Mouse (Mus musculus) megakaryocyte, embryonic 14.5 days (primary cell): ENCODE data around the gene Cdk6. TPM values are rescaled to one million over a fixed set of nuclear protein-coding genes. Genes with fewer than 3 reads are reported as not detected.

Source experiments
- H3K27me3 ChIP-seq: replicated peaks from 2 replicates; pipeline ENCODE3; 2012; ENCODE audit warnings: inconsistent platforms
- H3K36me3 ChIP-seq: replicated peaks from 2 replicates; pipeline ENCODE3; 2012; ENCODE audit warnings: low read length, inconsistent platforms, mixed read lengths
- H3K4me1 ChIP-seq: 2 replicates; pipeline ENCODE4 v1.6.1; 2012; ENCODE audit warnings: inconsistent platforms
- H3K4me3 ChIP-seq: replicated peaks from 2 replicates; pipeline ENCODE3; 2012; ENCODE audit warnings: moderate library complexity, mild to moderate bottlenecking, inconsistent platforms
- H3K9me3 ChIP-seq: 2 replicates; pipeline ENCODE4 v1.6.1; 2012; ENCODE audit warnings: inconsistent platforms
- FLI1 ChIP-seq: IDR thresholded peaks from 2 replicates; pipeline ENCODE4 v1.6.1; 2012; ENCODE audit warnings: low read length, inconsistent platforms, mixed read lengths
- GATA1 ChIP-seq: IDR thresholded peaks from 3 replicates; pipeline ENCODE4 v1.6.1; 2012; ENCODE audit warnings: mixed read lengths, low read length, inconsistent platforms, borderline replicate concordance
- polyA plus RNA-seq: library from polyadenylated mRNA; stranded (reverse); fragments of >175 nt; gene quantifications from 2 replicates; pipeline ENCODE4 v1.2.3, GENCODE M21; 2012; ENCODE audit warnings: low replicate concordance; ENCODE audit not compliant: insufficient read depth

Gene Cdk6
- polyA plus RNA-seq, 1 experiment: 9.5 TPM

DNA sequence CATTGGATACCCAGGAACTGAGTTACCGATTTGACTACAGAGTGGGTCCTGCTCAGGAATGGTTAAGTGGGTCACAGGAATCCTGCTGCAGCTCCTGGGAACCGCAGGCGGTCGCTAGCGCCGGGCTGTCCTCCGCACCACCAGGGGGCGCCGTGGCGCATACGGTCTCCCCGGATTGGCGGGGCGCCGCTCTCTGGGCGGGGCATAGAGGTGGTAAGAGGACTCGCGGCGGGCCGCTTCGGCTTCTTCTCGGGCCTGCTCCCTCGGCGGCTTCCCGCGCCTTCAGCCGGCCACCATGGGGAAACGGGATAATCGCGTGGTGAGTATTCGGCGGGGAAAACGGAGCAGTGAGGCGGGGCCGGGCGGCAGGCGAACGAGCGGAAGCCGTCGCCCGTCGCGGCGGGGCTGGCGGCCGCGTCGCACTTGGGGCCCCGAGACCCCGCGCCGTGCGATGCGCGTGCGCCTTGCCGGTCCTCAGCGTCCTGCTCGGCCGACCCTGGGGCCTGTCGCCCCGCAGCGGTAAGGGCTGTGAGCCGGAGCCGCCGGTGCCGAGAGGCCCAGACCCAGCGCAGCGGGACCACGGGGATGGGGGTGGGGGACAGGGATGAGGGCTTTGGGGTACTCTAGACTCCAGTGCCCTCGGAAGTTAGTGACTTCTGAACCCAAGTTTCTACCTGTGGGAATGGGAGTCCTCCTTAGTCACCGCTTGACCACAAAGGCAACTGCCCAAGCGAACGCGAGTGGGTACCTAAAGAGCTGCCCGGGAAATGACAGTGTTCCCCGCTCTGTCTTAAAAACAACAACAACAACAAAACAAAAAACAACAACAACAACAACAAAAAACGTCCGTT, 202.6 kb downstream of the Cdk6 start, which contains the start of gene Fam133b:
Gene Fam133b, plus strand, starts transcription at position 205 of the 851 bp plus-strand sequence.
- Histone ChIP-seq H3K4me1 (peaks cover 72% of the 10 kb centered on the region), H3K4me3 (peak within 1 kb of the TSS; percentile 95), H3K36me3 (peaks cover 21% of the 10 kb centered on the region), H3K27me3 (no peaks in the 10 kb centered on the region), H3K9me3 (no peaks in the 10 kb centered on the region)
- no peak for TF ChIP-seq FLI1
- no peak for TF ChIP-seq GATA1

DNA sequence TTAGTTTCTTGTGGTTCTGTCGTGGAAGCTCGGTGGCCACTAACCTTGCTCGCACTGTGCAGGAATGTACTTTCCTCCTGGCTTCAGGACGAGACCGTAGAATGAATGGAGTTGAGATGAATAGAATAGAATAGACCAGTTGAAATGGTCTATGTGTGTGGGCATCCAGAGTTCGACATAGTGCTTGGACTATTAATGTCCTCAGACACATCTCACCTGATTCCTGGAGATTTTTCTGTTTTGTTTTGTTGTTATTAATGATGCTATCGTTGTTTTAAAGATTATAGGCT, 203.1 kb downstream of the Cdk6 start:
- Histone ChIP-seq H3K9me3 (no peaks in the 10 kb centered on the region), H3K4me3 (peak overlapping the region; percentile 95), H3K4me1 (peaks cover 73% of the 10 kb centered on the region), H3K36me3 (peaks cover 22% of the 10 kb centered on the region), H3K27me3 (no peaks in the 10 kb centered on the region)
- no peak for TF ChIP-seq FLI1
- TF ChIP-seq GATA1: no peak

DNA sequence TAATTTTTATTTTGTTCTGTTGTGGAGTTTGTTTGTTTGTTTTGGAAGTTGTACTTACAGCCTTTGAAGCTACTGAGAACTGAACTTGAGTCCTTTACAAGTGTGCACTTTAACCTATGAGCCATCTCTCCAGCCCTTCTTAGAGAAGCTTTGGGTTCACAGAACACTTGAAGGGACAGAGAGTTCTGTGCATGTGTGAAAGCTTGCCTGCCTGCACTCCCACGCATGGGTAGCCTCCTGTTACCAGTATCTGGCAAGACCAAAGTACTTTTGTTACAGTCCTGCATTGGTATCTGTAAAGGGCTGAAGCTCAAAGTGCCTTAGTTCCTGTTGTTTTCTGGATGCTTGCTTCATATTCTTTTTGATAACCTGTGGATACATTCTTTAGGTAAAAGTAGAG, 204.9 kb downstream of the Cdk6 start:
- H3K36me3 ChIP-seq: peaks cover 22% of the 10 kb centered on the region
- peak overlapping the region; percentile 64 for H3K4me3 ChIP-seq
- TF ChIP-seq GATA1 (no peak), FLI1 (no peak)
- H3K9me3 ChIP-seq: no peaks in the 10 kb centered on the region
- H3K4me1 ChIP-seq: peaks cover 67% of the 10 kb centered on the region
- H3K27me3 ChIP-seq: no peaks in the 10 kb centered on the region

DNA sequence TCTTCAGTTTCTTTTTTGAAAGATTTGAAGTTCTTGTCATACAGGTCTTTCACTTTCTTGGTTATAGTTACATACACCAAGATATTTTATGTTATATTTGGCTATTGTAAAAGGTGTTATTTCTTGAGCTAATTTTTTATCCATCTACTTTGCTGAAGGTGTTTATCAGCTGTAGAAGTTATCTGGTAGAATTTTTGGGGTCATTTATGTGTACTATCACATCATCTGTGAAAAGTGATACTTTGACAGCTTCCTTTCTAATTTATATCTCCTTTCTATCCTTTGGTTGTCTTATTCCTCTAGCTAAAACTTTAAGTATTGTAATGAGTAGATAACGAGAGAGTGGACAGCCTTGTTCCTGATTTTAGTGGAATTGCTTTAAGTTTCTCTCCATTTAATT, 210.2 kb downstream of the Cdk6 start:
- H3K4me1 ChIP-seq: peaks cover 28% of the 10 kb centered on the region
- peaks cover 48% of the 10 kb centered on the region for H3K36me3 ChIP-seq
- H3K4me3 ChIP-seq: no peak overlapping the region
- no peaks in the 10 kb centered on the region for H3K27me3 ChIP-seq
- H3K9me3 ChIP-seq: no peaks in the 10 kb centered on the region
- no peak for TF ChIP-seq FLI1
- no peak for TF ChIP-seq GATA1

DNA sequence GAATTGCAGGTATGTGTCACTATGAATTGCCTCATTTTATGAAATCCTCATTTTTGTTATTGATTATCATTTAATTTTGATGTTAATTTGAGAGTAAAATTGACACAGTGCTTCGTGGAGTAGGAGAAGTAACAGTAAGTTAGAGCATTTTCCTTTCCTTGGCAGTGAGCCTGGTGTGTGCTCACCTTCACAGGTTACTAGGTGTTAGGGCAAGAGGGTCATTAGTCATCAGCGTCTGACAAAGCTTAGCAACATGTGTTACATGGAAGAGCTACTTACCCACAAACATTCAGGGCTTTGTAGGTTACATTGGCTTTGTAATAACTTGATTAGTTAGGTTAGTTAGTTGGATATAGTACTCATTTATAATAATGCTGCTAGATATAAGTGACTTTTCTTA, 212.9 kb downstream of the Cdk6 start:
- Histone ChIP-seq H3K4me1 (peaks cover 14% of the 10 kb centered on the region), H3K9me3 (no peaks in the 10 kb centered on the region), H3K4me3 (no peak overlapping the region), H3K27me3 (no peaks in the 10 kb centered on the region), H3K36me3 (peaks cover 59% of the 10 kb centered on the region)
- no peak for TF ChIP-seq GATA1
- TF ChIP-seq FLI1: no peak

DNA sequence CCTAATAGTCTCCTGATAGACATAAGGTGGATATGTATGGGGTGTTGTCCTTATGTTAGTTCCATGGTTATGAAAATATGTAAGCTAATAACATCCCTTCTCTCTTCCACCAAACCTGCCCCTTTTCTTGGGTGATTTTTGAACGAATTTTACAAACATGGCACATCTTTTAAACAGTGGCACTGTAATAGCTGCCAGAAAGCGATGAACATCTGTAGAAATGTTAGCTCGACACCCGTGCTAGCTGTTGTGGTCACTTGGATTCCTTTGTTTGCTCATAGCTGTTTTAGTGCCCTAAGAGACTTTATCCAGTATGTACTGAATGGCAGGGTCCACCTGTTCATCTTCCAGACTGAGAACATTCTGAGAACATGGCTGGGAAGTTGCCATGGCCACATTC, 230.0 kb downstream of the Cdk6 start, which contains the start of gene 1700109H08Rik:
Gene 1700109H08Rik, plus strand, starts transcription at position 301 of the 400 bp plus-strand sequence.
- H3K4me3 ChIP-seq: no peak within 1 kb of the TSS
- no peaks in the 10 kb centered on the region for H3K27me3 ChIP-seq
- peaks cover 98% of the 10 kb centered on the region for H3K36me3 ChIP-seq
- peaks cover 14% of the 10 kb centered on the region for H3K9me3 ChIP-seq
- no peak for TF ChIP-seq GATA1
- no peak for TF ChIP-seq FLI1
- H3K4me1 ChIP-seq: no peaks in the 10 kb centered on the region; the same call in 1 of the 2 replicates

DNA sequence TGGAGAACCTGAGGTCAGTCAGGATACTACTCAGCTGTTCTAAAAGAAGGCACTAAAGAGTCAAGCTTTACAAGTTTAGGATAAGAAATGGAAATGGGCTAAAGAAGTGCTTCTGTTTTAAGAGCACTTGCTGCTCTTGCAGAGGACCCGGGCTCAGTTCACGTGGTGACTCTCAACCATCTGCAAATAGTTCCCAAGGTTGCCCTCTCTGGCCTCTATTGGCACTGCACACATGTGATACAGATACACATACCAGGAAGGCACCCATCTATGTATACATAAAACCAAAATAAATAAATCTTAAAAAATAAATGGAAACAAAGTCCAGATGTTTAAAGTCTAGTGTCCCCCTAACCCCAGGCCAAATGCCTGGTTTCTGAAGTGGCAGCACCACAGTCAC, 233.5 kb downstream of the Cdk6 start:
- peaks cover 14% of the 10 kb centered on the region for H3K9me3 ChIP-seq
- no peaks in the 10 kb centered on the region for H3K4me1 ChIP-seq
- H3K4me3 ChIP-seq: no peak overlapping the region
- H3K27me3 ChIP-seq: no peaks in the 10 kb centered on the region
- peaks cover 100% of the 10 kb centered on the region for H3K36me3 ChIP-seq
- TF ChIP-seq FLI1: no peak
- no peak for TF ChIP-seq GATA1

DNA sequence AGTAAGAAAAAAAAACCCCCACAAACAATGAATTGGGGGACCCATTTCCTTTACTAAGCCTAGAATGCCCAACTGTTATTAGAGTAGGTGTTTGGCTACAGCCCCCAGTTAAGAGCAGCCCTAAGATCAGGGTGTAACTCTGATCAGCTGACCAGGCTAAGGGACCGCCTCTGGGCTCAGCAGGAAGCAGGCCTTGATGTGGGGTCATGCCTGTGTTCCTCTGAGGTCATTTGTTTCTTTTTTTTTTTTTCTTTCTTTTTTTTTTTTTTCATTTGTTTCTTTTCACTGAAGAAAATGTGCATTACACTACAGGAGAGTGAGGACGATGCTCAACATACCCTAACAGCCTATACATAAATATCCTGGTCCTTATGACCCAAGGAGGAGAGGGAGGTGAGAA, 236.7 kb downstream of the Cdk6 start:
- Histone ChIP-seq H3K4me1 (no peaks in the 10 kb centered on the region), H3K36me3 (peaks cover 100% of the 10 kb centered on the region), H3K4me3 (no peak overlapping the region), H3K27me3 (no peaks in the 10 kb centered on the region), H3K9me3 (peaks cover 14% of the 10 kb centered on the region)
- TF ChIP-seq FLI1 (no peak), GATA1 (no peak)

DNA sequence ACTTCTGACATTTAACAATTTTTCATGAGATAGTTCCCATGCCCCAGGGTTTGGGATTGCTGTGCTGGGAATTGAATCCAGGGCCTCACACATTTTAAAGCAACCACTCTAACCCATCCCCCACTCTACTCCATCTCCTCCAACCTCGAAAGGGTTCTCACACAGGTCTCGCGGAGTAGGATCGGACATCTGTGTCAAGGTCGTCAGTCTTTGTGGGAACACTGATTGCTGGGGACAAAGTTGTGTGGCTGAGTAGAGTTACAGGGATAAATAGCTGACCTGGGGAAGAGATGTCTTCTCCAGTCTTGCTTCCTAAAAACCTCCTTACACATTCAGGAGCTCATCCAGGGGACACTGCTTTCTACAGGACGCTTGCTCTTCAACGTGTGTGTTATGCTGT, 237.8 kb downstream of the Cdk6 start:
- Histone ChIP-seq H3K4me3 (no peak overlapping the region), H3K4me1 (peaks cover 6% of the 10 kb centered on the region; the same call in 1 of the 2 replicates), H3K36me3 (peaks cover 100% of the 10 kb centered on the region), H3K27me3 (no peaks in the 10 kb centered on the region), H3K9me3 (peaks cover 8% of the 10 kb centered on the region)
- no peak for TF ChIP-seq GATA1
- no peak for TF ChIP-seq FLI1

Other genes with a start within 250 kb of the Cdk6 start
- gene Fam133b, start 202.3 kb downstream of the Cdk6 start, polyA plus RNA-seq: 3.6 and 13.4 TPM in 2 replicates
- gene 1700109H08Rik, start 230.1 kb downstream of the Cdk6 start, polyA plus RNA-seq: 1.0 TPM in 1 of 2 replicates, not detected in the other